Mouse (Mus musculus) midbrain, embryonic 14.5 days (tissue): Measurements from ENCODE around the gene Tasp1. TPM values are rescaled to one million over a fixed set of nuclear protein-coding genes. Genes with fewer than 3 reads are reported as not detected.
"Not testable (repeated sequence)": the region's sequence is repeated elsewhere in the genome, so short reads cannot be mapped to it uniquely, and the experiment has no call there.

Source experiments
- ATAC-seq: fragments of 200-750 bp; cut with Nextera tagmentation; 2 replicates; pipeline ENCODE4 v1.8.0; 2017; ENCODE audit warnings: moderate number of reproducible peaks, moderate library complexity; ENCODE audit not compliant: low FRiP score, low TSS enrichment
- DNase-seq: peaks from one replicate; pipeline ENCODE4 v3.0.0-alpha.2; 2015
- H3K27ac ChIP-seq: fragments of 300-500 bp; sonication (generic); replicated peaks from 2 replicates; pipeline ENCODE4 v1.5.1; 2014; ENCODE audit warnings: mild to moderate bottlenecking, low read depth, low read length, moderate library complexity
- H3K27me3 ChIP-seq: fragments of 300-500 bp; sonication (generic); 2 replicates; pipeline ENCODE4 v1.6.1; 2014; ENCODE audit warnings: low read length, control low read depth, mixed read lengths; ENCODE audit not compliant: control insufficient read depth, insufficient read depth
- H3K36me3 ChIP-seq: fragments of 300-500 bp; sonication (generic); 2 replicates; pipeline ENCODE4 v1.6.1; 2014; ENCODE audit warnings: low read length, control low read depth; ENCODE audit not compliant: control insufficient read depth, insufficient read depth
- H3K4me1 ChIP-seq: fragments of 300-500 bp; sonication (generic); 2 replicates; pipeline ENCODE4 v1.6.1; 2014; ENCODE audit warnings: mild to moderate bottlenecking, antibody characterized with exemption, low read length, control low read depth; ENCODE audit not compliant: control insufficient read depth, insufficient read depth
- H3K4me2 ChIP-seq: fragments of 300-500 bp; sonication (generic); 2 replicates; pipeline ENCODE4 v1.6.1; 2014; ENCODE audit warnings: mild to moderate bottlenecking, low read length, moderate library complexity
- H3K4me3 ChIP-seq: fragments of 300-500 bp; sonication (generic); replicated peaks from 2 replicates; pipeline ENCODE4 v1.5.1; 2014; ENCODE audit warnings: low read depth, low read length
- H3K9ac ChIP-seq: fragments of 300-500 bp; sonication (generic); replicated peaks from 2 replicates; pipeline ENCODE4 v1.6.1; 2014; ENCODE audit warnings: mild to moderate bottlenecking, low read length, moderate library complexity
- H3K9me3 ChIP-seq: fragments of 300-500 bp; sonication (generic); 2 replicates; pipeline ENCODE4 v1.6.1; 2016; ENCODE audit warnings: low read length, control low read depth, mixed read lengths; ENCODE audit not compliant: control insufficient read depth
- WGBS: fragments of 180-500 bp; shearing (Covaris S2); extraction: QIAGEN DNeasy Blood & Tissue Kit; methylation state at CpG from one replicate; pipeline ENCODE4 v1.1.7; 2014; 5-methylcytosine and 5-hydroxymethylcytosine counted together
- polyA plus RNA-seq: library from polyadenylated mRNA; unstranded; fragments of >200 nt; fragmentation: Nextera tagmentation; extraction: Ambion mirVana; gene quantifications from 2 replicates; pipeline ENCODE4 v1.2.1, GENCODE M21; 2014

Gene Tasp1
- polyA plus RNA-seq, 1 experiment from 2014 or later = 19.8 TPM

DNA sequence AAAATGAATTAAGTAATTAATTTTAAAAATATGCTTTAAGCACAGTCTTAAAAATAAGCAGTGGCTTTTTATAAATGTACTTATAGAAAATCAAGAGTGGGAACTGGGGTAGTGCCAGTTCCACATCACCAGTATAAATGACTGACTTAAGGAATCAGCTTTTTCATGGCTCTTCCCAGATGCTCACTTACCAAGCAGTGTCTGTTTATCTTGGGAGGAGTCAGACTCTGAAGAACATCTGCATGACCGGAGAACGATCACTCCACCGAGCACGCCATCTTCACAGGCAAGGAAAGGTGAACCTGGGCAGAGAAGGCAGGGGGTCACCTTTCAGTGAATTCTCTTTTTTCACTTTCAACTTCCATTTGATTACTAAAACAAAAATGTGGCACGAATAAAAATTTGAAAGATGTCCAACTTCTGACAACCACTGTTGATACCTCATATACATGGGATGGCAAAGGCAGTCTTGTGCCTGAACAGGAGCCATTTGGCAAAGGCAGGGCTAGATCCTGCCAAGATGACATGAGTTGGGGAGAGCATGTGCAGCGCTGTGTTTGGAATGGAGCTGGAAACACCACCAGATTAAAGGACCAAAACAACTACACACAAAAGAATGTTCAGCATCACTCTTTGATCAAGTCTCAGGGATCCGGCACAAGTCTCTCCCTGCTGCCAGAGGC, 182.9 kb downstream of the Tasp1 start:
- H3K9me3 ChIP-seq = no peaks in the 10 kb centered on the region
- H3K27ac ChIP-seq = no peak overlapping the region
- WGBS = 89% methylated on average over 7 of the region's 7 CpGs
- no peaks in the 10 kb centered on the region for H3K36me3 ChIP-seq
- no peak overlapping the region for H3K4me2 ChIP-seq
- ATAC-seq (no peak; the same call in 1 of the 2 replicates), DNase-seq (no peak)
- no peak overlapping the region for H3K4me3 ChIP-seq
- no peaks in the 10 kb centered on the region for H3K4me1 ChIP-seq
- H3K9ac ChIP-seq = no peak overlapping the region
- no peaks in the 10 kb centered on the region for H3K27me3 ChIP-seq

DNA sequence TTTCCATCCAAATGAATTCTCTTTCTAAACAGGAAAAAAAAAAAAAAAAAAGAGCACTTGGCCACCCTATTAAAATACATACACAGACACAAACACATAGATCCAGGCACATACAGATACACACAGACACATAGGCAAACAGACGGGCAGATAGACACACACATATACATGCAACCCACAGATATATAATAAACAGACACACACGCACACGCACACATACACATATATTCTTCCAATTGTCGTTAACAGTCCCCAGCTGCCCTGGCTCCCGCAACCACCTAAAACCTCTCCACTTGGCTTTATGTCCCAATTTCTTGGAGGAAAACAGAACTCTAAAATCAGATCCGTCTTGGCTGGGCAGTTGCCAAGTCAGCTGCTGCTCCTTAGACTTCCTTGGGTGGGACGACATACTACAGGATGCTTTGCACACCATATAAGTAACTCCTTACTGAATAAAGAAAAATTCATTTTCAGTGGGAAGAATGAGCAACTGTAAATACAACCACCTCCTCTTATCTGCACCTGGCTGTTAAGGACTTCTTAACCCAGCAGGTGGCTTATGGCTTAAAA, 188.5 kb downstream of the Tasp1 start:
- no peaks in the 10 kb centered on the region for H3K36me3 ChIP-seq
- H3K27ac ChIP-seq = no peak overlapping the region
- 93% methylated on average over 7 of the region's 7 CpGs for WGBS
- ATAC-seq (no peak), DNase-seq (no peak)
- H3K27me3 ChIP-seq = no peaks in the 10 kb centered on the region
- H3K4me3 ChIP-seq = no peak overlapping the region
- H3K4me1 ChIP-seq = no peaks in the 10 kb centered on the region
- no peak overlapping the region for H3K9ac ChIP-seq
- H3K9me3 ChIP-seq = no peaks in the 10 kb centered on the region
- H3K4me2 ChIP-seq = no peak overlapping the region

DNA sequence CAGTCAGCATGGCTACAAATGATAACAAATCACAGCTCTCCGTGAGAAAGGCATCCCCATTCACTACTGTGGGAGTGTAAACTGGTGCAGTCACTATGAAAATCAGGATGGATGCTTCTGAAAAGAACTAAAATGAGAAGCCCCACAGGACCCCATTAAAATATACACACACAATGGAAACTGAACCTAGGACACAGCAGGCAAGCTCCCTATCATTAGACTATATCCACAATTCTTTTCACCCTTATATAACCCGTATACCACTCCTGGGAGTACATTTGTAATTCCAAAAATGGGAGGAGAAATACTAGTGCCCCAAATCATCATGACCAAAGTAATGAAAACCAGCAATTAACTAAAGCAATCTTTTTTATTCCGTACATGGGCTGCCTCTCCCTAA, 190.7 kb downstream of the Tasp1 start:
- DNase-seq (no peak), ATAC-seq (0 out of 2 replicates have a peak, but pooled peaks have one; percentile 24)
- Histone ChIP-seq H3K36me3 (no peaks in the 10 kb centered on the region), H3K4me2 (no peak overlapping the region), H3K4me3 (no peak overlapping the region), H3K9me3 (no peaks in the 10 kb centered on the region), H3K27me3 (no peaks in the 10 kb centered on the region), H3K27ac (no peak overlapping the region), H3K9ac (no peak overlapping the region), H3K4me1 (no peaks in the 10 kb centered on the region)
- WGBS = 72% methylated on average over 3 of the region's 3 CpGs

DNA sequence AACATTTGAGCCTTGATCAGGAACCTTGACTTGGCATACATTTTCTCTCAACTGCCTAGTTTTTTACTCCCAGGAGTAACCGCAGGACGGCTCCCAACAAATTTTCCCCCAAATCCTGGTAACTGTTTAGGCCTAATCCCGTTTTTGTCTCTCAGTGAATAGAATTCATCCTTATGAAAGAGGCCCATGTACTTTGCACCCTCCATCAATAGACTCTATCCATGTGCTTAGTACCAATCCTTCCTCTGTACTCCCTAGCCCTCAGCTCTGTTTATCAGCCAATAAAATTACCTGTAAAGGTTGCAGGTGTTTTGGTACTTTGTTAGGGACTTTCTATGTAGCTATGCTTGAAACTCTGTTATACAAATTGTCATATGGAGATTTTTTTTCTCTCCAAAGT, 192.4 kb downstream of the Tasp1 start:
- H3K9me3 ChIP-seq = no peaks in the 10 kb centered on the region
- H3K27ac ChIP-seq = no peak overlapping the region
- no peaks in the 10 kb centered on the region for H3K27me3 ChIP-seq
- H3K4me3 ChIP-seq = no peak overlapping the region
- H3K4me2 ChIP-seq = no peak overlapping the region
- no peaks in the 10 kb centered on the region for H3K36me3 ChIP-seq
- no peak for DNase-seq
- no peak for ATAC-seq
- H3K9ac ChIP-seq = no peak overlapping the region
- no peaks in the 10 kb centered on the region for H3K4me1 ChIP-seq
- WGBS = 10% methylated on average over 3 of the region's 3 CpGs

DNA sequence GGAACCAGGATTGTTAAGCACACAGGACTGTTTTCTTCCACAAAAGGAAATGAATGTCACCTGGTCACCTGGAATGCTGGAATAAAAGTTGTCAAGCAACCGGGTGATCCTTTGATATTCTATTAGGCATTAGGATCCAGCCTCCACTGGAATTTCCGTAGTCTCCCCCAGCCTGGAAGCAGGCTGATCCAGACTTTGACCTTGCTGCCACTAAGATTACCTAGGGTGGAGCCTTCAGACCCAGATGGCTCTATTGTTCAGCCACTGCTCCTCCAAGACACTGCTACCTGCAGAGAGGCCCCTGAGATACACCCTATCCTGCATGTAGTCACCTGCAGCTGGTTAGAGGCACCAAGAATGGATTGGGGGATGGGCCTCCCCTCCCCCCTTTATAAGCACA, 192.8 kb downstream of the Tasp1 start:
- Histone ChIP-seq H3K27me3 (no peaks in the 10 kb centered on the region), H3K4me3 (no peak overlapping the region), H3K4me2 (no peak overlapping the region), H3K4me1 (no peaks in the 10 kb centered on the region), H3K27ac (no peak overlapping the region), H3K36me3 (no peaks in the 10 kb centered on the region), H3K9ac (no peak overlapping the region), H3K9me3 (no peaks in the 10 kb centered on the region)
- DNase-seq = no peak
- ATAC-seq = no peak
- 47% methylated on average over 2 of the region's 2 CpGs for WGBS

DNA sequence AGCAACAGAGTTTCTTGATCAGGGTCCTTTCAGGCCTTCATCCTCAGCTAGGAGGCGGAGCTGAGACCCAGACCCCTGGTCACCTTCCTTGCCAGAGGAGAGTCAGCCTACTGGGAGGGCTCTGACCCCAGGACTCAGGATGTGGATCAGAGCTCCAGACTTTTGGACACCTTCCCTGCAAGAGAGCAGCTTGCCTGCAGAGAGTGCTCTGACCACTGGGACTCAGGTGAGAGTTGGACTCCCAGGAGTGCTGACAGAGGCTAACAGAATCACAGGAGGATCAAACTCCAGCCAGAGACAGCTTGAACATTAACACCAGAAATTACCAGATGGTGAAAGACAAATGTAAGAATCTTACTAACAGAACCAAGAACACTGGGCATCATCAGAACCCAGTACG, 197.5 kb downstream of the Tasp1 start:
- not testable (repeated sequence) for ATAC-seq, H3K9me3 ChIP-seq, H3K4me2 ChIP-seq, H3K27ac ChIP-seq, H3K27me3 ChIP-seq, DNase-seq, H3K4me1 ChIP-seq, H3K36me3 ChIP-seq, H3K9ac ChIP-seq, H3K4me3 ChIP-seq
- WGBS = 95% methylated on average over 2 of the region's 2 CpGs

DNA sequence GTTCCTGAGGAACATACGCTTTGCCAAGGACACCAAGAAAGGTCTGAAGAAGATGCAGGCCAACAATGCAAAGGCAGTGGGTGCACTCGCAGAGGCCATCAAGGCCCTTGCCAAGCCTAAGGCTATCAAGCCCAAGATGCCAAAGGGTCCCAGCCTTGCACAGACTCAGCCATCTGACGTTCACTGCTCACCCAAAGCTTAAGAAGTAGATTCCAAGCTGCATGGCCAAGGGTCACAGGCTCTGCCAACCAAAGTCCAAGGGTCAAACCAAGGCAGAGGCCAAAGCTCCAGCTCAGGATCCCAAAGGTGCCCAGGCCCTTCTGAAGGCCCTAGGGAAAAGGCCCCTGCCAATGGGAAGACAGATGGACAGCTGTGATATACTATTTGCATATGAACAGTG, 203.2 kb downstream of the Tasp1 start:
- not testable (repeated sequence) for H3K27me3 ChIP-seq, H3K27ac ChIP-seq, H3K4me2 ChIP-seq, H3K9me3 ChIP-seq, H3K9ac ChIP-seq, DNase-seq, ATAC-seq, H3K4me3 ChIP-seq, H3K36me3 ChIP-seq, H3K4me1 ChIP-seq
- 96% methylated on average over 3 of the region's 3 CpGs for WGBS

DNA sequence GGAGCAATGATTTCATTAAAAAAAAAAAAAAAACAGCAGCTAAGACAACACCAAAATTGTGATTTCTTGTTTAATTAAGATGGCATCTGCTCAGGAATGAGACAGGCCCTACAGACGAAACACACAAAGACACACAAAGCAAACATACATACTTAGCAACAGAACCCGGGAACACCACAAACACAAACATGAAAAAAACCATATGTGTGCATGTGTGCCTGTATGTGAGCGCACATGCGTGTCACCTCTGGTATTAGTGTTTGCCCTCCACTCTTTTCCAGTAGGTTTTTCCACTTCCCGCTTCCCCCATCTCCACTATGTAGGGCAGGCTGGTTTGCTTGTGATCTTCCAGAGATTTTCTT, 206.5 kb downstream of the Tasp1 start:
- H3K27ac ChIP-seq = no peak overlapping the region
- H3K36me3 ChIP-seq = no peaks in the 10 kb centered on the region
- H3K4me1 ChIP-seq = no peaks in the 10 kb centered on the region
- H3K9ac ChIP-seq = no peak overlapping the region
- no peak overlapping the region for H3K4me3 ChIP-seq
- no peak for ATAC-seq
- no peak for DNase-seq
- 93% methylated on average over 5 of the region's 5 CpGs for WGBS
- no peak overlapping the region for H3K4me2 ChIP-seq
- H3K27me3 ChIP-seq = no peaks in the 10 kb centered on the region
- H3K9me3 ChIP-seq = no peaks in the 10 kb centered on the region

DNA sequence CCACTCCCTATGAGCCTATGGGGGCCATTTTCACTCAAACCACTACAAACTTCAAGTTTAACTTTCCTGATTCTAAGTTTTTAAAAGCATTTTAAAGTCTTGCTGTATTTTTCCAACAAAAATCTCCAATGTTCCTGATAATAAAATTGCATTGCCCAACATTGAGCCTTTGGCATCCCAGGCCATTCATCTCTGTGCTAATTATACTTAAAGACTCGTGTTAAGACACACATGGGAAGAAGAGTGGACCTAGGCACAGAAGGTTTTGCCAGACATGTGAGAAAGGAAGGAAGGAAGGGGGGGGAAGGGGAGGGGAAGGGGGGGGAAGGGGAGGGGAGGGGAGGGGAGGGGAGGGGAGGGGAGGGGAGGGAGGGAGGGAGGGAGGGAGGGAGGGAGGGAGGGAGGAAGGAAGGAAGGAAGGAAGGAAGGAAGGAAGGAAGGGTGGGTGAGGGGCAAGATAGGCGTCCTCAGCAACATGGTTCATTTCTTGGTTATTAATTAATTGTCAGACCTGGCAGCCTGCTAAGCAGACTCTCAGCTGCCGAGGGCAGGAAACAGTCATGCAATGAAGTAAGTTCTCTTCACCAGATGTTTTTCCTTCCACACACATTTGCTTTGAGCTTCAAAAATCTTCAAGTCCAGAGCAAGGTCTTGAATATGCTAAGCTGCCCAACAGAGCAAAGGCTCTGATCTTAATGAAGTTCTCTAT, 207.0 kb downstream of the Tasp1 start:
- WGBS = 76% methylated on average over 3 of the region's 3 CpGs

More for the DNA sequence above, 207.0 kb downstream of the Tasp1 start:
- Histone ChIP-seq H3K27me3 (no peaks in the 10 kb centered on the region), H3K27ac (no peak overlapping the region), H3K9ac (no peak overlapping the region), H3K4me2 (no peak overlapping the region), H3K36me3 (no peaks in the 10 kb centered on the region), H3K4me1 (no peaks in the 10 kb centered on the region), H3K4me3 (no peak overlapping the region), H3K9me3 (no peaks in the 10 kb centered on the region)
- ATAC-seq (no peak), DNase-seq (no peak)
